Mouse (Mus musculus): ENCODE measurements around the gene Gfpt1.

Gene Gfpt1

GRCm38 (mm10) chr6:87101955-87102353 lies 59.3 kb downstream of the Gfpt1 start:
- DNase-seq: peak in 1 of 2 experiments; percentile 20

DNA sequence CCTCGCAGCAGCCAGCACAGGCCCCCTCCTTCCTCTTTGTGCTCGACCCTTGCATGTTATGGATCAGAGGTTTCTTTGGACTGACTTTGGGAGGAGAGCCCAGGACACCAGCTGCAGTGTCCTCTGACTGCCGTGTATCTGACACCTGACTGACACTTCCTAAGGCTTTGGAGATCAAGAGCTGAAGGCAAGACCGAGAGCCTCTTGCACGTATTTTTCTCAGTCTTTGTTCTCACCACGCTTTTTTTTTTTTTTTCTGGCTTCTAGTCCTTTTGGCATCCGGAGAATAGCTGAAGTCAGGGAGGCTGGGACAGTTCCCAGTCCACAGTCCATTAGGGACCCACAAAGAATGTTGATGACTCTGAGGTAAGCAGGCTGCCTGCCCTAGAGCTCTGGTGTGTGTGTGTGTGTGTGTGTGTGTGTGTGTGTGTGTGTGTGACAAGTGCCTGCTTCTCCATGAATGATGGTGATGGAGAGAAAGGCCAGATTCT lies 59.8 kb downstream of the Gfpt1 start:
- DNase-seq: no peak

DNA sequence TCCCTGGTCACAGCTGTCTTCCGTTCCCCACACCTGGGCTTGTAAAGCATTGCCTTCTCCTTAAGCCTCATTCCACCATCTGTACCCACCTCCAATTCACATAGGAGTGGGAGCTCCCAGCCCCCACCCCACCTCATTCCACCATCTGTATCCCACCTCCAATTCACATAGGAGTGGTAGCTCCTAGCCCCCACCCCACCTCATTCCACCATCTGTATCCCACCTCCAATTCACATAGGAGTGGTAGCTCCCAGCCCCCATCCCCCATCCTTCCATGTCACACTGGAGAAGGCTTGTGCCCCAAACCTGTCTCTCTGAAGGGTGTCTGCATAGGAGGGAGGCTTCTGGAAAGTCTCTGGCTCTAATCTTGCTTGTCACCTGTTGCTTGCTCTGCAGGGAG lies 60.7 kb downstream of the Gfpt1 start:
- DNase-seq: no peak

GRCm38 (mm10) chr6:87104123-87104796 lies 61.6 kb downstream of the Gfpt1 start, which contains the start of gene D6Ertd527e:
TSS of gene D6Ertd527e (plus strand) at chr6:87104746.
- no peak for DNase-seq

GRCm38 (mm10) chr6:87111493-87111892 lies 68.8 kb downstream of the Gfpt1 start:
- no peak for DNase-seq

- no peak for DNase-seq
Measured at GRCm38 (mm10) chr6:87112125-87112524, 69.5 kb downstream of the Gfpt1 start.

- DNase-seq: no peak
Measured at GRCm38 (mm10) chr6:87115981-87116380, 73.3 kb downstream of the Gfpt1 start.

DNA sequence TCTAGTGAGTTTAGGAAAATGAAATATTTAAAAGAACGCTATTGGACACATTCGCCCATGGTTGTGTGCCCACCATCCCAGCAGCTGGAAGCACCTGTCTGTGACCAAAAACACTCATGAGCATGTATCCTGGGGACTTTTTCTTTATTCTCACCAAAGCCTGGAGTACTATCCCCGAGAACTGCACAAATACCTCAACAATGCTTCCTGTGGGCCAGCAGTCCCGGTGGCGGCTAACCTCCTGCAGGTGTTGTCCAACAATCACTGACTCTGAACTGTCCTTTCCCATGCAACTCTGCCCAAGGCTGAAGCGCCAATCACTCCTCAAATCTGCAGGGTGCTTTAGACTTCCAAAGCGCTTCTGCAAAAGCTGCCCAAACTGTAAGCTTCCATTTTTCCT lies 74.0 kb downstream of the Gfpt1 start:
- no peak for DNase-seq

DNA sequence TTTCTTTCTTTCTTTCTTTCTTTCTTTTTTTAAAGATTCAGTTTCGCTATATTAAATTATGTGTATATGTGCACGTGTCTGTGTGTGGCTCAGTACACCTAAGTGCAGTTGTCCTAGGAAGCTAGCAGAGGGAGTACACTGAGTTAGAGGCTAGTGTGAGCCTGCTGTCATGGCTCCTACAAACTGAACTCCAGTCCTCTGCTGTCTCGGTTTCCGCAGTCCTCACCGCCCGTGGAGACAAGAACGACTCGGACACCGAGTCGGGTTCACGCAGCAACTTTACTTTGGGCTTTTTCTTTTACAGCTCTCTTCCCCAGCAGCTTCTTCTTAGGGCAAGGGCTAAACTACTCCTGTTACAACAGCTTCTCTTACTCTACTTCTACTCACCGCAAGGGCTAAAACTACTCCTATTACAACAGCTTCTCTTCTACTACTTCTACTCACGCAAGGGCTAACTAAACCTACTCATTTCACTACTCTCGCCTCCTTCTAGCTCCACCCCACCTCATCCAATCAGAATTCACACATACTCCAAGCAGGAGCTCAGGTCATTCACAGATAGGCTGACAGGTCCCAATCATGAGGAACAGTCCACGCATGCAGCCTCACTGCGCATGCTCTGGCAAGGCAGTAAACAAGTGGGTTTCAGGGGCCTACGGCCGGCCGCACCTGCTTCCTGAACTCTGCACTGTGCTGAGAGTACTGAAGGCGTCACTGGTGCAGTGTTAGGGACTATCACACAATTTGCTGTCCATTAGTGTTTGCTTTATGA lies 76.6 kb downstream of the Gfpt1 start:
- no peak for DNase-seq

DNA sequence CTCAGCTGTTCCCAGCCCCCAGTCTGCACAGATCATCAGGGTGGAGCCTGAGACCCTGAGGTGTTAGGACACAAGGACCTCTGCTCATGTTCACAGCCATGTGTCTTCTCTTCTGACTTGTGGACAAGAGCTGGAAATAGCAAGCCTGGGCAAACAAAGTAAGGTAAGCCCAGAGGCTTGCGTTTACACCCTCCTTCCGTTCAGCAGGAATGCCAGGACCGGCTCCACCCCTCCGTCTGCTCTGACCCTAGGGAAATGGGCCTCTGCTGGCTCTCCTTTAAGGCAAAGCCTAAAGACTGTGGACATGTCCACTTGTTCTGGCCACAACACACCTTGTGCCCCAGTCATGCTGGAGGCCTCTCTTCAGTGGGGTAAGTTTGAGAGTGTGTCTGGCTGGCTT lies 77.3 kb downstream of the Gfpt1 start:
- no peak for DNase-seq

GRCm38 (mm10) chr6:87120661-87121060 lies 78.0 kb downstream of the Gfpt1 start:
- DNase-seq: no peak

DNA sequence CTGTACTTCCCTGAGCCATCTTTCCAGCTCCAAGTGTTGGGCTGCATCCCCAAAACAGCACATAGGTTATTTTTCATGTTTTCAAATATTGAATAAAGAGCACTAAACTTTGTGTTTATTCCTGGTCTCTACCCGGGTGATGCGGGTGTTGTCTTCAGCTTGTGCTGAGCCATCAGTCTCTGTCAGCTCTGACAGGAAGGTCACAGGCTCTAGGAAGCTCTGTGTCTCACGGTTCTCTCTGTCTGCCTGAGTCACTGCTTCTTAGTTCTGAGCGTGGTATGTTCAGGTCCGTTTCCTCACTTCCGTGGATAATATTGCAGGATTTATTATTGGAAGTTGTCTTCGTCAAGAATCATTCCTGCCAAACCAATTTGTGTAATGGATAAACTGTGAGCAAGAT lies 79.3 kb downstream of the Gfpt1 start:
- DNase-seq: no peak

DNA sequence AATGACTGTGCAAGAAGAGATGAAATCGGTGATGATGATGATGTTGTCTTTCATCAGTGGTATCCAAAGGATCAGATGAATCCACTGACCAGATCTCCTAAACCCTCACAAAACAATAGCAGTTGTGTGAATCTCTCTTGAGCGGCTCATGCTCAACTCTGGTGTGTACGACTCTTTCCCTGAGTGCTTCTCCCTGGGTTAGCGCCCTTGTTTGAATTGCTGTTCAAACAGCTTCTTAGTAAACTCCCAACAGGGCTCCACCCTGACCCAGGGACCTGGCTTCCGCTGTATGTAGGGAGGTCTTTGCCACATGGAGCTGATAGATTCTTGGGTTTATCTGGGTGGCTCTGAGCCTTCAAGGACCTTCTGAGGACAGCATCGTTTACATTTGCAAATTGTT lies 80.8 kb downstream of the Gfpt1 start:
- no peak for DNase-seq

DNA sequence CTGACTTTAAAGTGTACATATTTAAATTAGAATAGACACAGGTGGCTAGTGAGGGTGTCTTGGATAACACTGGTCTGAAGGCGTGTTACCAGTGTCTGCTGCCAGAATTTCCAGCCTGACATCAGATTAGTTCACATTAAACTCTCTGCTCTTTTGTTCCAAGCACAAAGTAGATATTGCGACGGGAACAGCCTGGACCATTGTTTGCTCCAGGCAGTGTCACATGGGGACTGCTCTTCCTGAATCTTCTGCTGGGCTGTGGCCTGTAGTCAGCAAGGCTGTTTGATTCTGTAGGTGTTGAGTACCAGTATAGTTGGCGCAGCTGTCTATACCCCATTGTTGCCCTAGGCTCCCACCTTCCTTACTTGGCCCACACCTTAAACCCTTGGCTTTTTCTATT lies 81.3 kb downstream of the Gfpt1 start:
- no peak for DNase-seq

DNA sequence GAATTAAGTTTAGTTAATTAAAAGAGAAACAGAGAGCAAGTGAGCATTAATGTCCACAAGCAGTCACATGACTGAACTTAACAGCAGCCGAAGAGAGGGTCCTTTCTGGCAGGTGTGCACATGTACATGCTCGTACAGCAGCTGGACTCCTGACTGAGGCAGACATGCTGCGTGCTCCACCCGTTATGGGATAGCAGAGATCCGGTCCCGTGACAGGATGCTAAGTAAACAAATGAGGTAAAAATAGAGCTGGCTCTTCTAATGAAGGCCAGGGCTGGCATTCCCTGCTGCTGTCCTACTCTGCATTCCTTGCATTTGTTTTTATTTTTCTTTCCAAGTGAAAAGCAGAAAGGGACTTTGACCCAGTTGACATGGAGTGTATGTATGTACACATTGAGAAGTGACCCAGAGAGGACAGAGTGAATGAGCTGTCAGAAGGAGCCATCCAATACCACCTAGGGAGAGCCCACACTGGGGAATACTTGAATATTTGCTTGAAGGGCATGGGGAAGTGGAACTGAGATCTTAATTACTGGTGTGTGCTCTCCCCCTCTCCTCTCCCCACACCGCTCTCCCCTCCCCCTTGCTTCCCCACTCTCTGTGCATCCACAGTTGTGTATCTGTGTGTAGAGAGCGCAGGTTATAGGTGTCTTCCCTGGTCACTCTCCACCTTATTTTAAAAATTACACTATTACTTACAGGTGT lies 84.6 kb downstream of the Gfpt1 start:
- DNase-seq: no peak

DNA sequence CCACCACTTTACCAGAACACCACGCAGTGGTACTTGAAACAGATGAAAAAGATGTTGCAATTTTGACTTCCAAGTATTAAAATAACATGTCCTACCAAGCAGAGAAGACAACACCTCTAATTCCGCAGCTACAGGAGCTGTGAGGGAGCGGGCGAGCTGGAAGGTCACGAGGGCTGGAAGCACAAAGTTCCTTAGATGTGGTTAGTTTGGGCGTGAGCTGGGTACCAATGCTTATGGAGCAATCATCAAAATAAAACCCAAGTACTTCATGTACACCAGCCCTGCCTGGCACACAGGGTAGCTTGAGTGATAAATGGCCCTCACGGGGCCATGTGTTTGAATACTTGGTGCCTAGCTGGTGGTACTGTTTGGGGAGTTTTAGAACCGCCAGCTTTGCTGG lies 87.2 kb downstream of the Gfpt1 start:
- DNase-seq: no peak

DNA sequence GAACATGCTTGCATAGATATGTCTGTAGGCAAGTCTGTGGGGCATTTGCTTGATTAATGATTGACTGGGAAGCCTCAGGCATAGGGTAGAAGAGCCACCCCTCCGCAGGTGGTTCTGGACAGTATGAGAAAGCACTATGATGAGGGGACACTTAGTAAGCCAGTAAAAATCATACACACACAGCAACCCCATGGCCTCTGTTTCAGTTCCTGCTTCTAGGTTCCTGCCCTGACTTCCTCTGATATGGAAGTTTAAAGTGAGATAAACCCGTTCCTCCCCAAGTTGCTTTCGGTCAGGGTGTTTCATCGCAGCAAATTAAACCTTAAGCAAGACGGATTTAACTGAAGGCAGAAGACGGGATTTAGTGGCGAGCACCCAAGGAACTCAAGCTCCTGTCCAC lies 88.0 kb downstream of the Gfpt1 start:
- DNase-seq: no peak

DNA sequence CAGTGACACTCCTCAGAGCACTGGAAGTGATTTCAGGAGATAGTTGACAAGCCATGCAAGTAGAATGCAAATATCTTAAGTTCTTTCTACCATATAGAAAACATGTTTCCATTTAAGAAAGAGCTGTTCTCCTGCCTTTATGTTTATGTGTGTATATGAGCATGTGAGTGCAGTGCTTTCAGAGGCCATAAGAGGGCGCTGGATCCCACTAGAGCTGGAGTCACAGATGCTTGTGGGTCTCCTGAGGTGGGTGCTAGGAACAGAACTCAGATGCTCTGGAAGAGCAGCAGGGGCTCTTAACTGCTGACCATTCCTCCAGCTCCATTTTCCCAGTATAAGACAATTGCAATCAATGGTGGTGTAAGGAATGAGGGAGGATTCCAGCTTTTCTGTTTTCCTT lies 88.4 kb downstream of the Gfpt1 start:
- DNase-seq: no peak

DNA sequence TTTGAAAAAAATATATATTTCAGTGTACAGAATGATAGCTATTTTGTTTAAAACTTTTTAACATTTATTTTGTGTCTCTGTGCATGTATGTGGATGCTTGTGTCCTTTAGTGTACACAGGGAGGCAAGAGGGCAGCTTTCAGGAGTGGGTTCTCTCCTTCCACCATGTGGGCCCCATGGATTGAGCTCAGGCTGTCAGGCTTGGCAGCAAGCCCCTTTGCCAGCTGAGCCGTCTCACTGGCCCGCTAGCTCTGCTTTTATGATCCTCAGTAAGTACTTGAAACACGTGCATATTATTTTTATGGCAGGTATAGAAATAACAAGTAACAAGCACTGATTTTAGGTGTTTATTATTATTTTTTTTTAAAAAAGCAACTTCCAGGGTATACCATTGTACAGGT lies 90.9 kb downstream of the Gfpt1 start:
- no peak for DNase-seq

- DNase-seq: no peak
Measured at GRCm38 (mm10) chr6:87133966-87134546, 91.4 kb downstream of the Gfpt1 start.

DNA sequence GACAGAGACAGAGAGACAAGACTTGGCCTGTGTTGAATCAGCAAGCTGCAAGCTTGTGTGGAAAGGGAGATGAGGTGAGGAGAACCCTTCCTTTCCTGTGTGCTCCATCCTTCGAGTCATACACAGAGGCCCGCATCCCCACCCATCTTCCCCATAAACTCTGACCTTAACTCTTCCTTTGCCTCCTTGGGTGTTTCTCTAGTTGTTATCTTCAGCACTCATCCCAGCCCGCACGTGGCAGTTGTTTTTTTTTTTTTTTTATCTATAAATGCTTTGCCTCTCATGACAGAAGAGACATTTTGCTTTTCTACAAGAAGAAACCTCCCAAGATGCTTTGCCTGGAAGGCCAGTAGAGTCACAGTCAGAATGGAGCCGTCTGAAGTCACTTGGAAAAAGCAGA lies 95.8 kb downstream of the Gfpt1 start:
- DNase-seq: no peak

GRCm38 (mm10) chr6:87139796-87140553 lies 97.3 kb downstream of the Gfpt1 start:
- no peak for DNase-seq

All from cerebellum, postnatal 25 days (tissue).